Mouse (Mus musculus): ENCODE measurements around the gene Adam11. TPM values are rescaled to one million over a fixed set of nuclear protein-coding genes. Genes with fewer than 3 reads are reported as not detected.

The Adam11 gene
- polyA plus RNA-seq, 1 experiment from 2014 or later = 3.9 TPM

DNA sequence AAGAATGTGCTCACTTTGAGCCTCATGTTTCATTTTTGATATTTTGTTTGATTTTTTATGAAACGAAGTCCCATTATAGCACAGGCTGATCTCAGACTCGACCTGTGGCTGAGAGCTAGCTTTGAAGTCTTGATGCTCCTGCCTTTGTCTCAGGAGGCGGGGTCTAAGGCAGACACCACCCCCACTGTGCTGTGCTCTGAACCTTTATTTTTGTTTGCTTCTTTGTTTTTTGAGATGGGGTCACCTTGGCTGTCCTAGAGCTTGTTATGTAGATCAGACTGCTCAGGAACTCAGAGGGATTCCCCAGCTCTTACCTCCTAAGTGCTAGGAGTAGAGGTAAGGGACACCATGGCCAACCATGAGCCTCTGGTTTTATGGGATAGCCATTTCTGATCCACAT lies 59.2 kb downstream of the Adam11 start:
- H3K4me2 ChIP-seq (replicated peaks) = no peak overlapping the region
- no peak overlapping the region for H3K9ac ChIP-seq
- H3K4me1 ChIP-seq (replicated peaks) = peaks cover 11% of the 10 kb centered on the region
- no peaks in the 10 kb centered on the region for H3K9me3 ChIP-seq
- H3K4me3 ChIP-seq (replicated peaks) = no peak overlapping the region
- H3K27me3 ChIP-seq (replicated peaks) = no peaks in the 10 kb centered on the region
- H3K27ac ChIP-seq = no peak overlapping the region
- 28% methylated on average over 3 of the region's 3 CpGs for WGBS
- no peaks in the 10 kb centered on the region for H3K36me3 ChIP-seq
- ATAC-seq = no peak

DNA sequence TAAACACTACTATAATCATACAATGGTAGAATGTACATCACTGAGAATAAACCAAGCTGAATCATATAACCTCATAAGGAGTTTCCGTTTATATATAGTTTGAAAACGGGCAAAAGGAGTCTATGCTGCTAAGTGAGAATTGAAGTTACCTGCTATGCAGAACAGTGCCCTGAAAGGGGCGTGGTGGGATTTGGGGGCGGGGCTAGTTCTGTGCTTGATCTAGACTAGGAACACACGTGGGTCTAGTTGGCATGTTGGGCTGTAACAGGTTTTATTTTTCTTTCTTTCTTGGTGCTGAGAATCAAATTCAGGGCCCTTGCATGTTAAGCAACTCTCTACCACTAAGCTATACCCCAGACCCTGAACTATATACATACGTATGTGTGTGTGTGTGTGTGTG lies 60.0 kb downstream of the Adam11 start:
- Histone ChIP-seq H3K4me2 (replicated peaks) (no peak overlapping the region), H3K27me3 (replicated peaks) (no peaks in the 10 kb centered on the region), H3K9me3 (no peaks in the 10 kb centered on the region), H3K9ac (no peak overlapping the region), H3K27ac (no peak overlapping the region), H3K4me3 (replicated peaks) (no peak overlapping the region), H3K4me1 (replicated peaks) (peaks cover 8% of the 10 kb centered on the region), H3K36me3 (no peaks in the 10 kb centered on the region)
- ATAC-seq = no peak
- 46% methylated on average over 6 of the region's 6 CpGs for WGBS

DNA sequence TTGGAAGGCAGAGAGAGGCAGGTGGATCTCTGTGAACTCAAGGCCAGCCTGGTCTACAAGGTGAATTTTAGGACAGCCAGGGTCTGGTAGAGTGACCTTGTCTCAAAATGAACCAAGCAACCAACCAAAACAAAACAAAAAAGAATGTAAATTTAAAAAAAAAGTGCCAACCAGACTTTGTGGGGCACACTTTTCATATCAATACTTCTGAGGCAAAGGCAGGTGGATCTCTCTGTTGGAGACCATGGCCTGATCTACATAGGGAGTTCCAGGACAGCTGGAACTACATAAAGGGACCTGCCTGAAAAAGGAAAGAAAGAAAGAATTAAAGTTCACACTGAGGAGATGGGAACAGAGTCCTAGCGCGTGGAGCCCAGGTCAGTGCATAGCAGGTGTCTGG lies 65.2 kb downstream of the Adam11 start:
- Histone ChIP-seq H3K9me3 (no peaks in the 10 kb centered on the region), H3K9ac (no peak overlapping the region), H3K36me3 (no peaks in the 10 kb centered on the region), H3K4me2 (replicated peaks) (no peak overlapping the region), H3K4me1 (replicated peaks) (no peaks in the 10 kb centered on the region), H3K4me3 (replicated peaks) (no peak overlapping the region), H3K27me3 (replicated peaks) (no peaks in the 10 kb centered on the region), H3K27ac (no peak overlapping the region)
- no peak for ATAC-seq
- 70% methylated on average over 2 of the region's 2 CpGs for WGBS

DNA sequence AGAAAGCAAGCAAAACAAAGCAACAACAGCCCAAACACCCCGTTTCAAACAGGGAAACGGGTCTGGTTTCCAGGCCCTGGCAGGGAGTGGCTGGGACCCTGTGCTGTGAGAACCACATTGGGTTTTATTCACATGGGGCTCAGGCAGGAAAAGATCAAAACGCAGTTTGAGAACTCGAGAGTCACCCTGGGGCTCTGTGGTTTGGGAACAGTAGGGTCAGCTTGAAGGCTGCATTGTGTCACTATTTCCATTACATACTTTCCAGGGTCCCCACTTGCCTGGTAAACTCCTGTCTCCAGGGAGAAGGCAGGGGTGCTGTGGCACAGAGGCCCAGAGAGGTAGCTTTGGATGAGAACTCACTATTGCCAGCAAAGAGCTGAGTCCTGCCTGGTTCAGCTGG lies 65.9 kb downstream of the Adam11 start:
- Histone ChIP-seq H3K4me1 (replicated peaks) (no peaks in the 10 kb centered on the region), H3K27me3 (replicated peaks) (no peaks in the 10 kb centered on the region), H3K4me2 (replicated peaks) (no peak overlapping the region), H3K27ac (no peak overlapping the region), H3K9me3 (no peaks in the 10 kb centered on the region), H3K9ac (no peak overlapping the region), H3K4me3 (replicated peaks) (no peak overlapping the region), H3K36me3 (no peaks in the 10 kb centered on the region)
- ATAC-seq = no peak
- WGBS = 57% methylated on average over 4 of the region's 4 CpGs

Other genes starting within 250 kb of the Adam11 start
- 41.7 and 43.1 TPM in 2 replicates for gene Gpatch8, start 205.0 kb upstream of the Adam11 start, polyA plus RNA-seq (2015; fragmentation: Nextera tagmentation; extraction: Ambion mirVana)
- gene Gm11627, start 182.0 kb upstream of the Adam11 start, polyA plus RNA-seq (2015; fragmentation: Nextera tagmentation; extraction: Ambion mirVana) = 12.0 and 14.5 TPM in 2 replicates
- 15.6 and 15.9 TPM in 2 replicates for gene Fzd2, start 157.0 kb upstream of the Adam11 start, polyA plus RNA-seq (2015; fragmentation: Nextera tagmentation; extraction: Ambion mirVana)
- gene Meioc, start 97.7 kb upstream of the Adam11 start, polyA plus RNA-seq (2015; fragmentation: Nextera tagmentation; extraction: Ambion mirVana) = 0.30 and 0.44 TPM in 2 replicates
- gene Ccdc43, start 63.7 kb upstream of the Adam11 start, polyA plus RNA-seq (2015; fragmentation: Nextera tagmentation; extraction: Ambion mirVana) = 40.0 and 46.7 TPM in 2 replicates
- gene Gjc1, start 58.3 kb downstream of the Adam11 start, polyA plus RNA-seq (2015; fragmentation: Nextera tagmentation; extraction: Ambion mirVana) = 33.8 and 38.6 TPM in 2 replicates
- 0.55 TPM in 1 of 2 replicates, not detected in the other for gene Higd1b, start 74.4 kb downstream of the Adam11 start, polyA plus RNA-seq (2015; fragmentation: Nextera tagmentation; extraction: Ambion mirVana)
- 155 and 156 TPM in 2 replicates for gene Eftud2, start 119.5 kb downstream of the Adam11 start, polyA plus RNA-seq (2015; fragmentation: Nextera tagmentation; extraction: Ambion mirVana)
- gene Ccdc103, start 119.8 kb downstream of the Adam11 start, polyA plus RNA-seq (2015; fragmentation: Nextera tagmentation; extraction: Ambion mirVana) = 0.45 and 0.78 TPM in 2 replicates
- gene Fam187a, start 123.7 kb downstream of the Adam11 start, polyA plus RNA-seq (2015; fragmentation: Nextera tagmentation; extraction: Ambion mirVana) = not detected in 2 replicates
- gene Gfap, start 139.5 kb downstream of the Adam11 start, polyA plus RNA-seq (2015; fragmentation: Nextera tagmentation; extraction: Ambion mirVana) = 0.20 and 0.36 TPM in 2 replicates
- gene Kif18b, start 163.7 kb downstream of the Adam11 start, polyA plus RNA-seq (2015; fragmentation: Nextera tagmentation; extraction: Ambion mirVana) = 8.7 and 8.9 TPM in 2 replicates
- 4.2 and 4.4 TPM in 2 replicates for gene C1ql1, start 185.2 kb downstream of the Adam11 start, polyA plus RNA-seq (2015; fragmentation: Nextera tagmentation; extraction: Ambion mirVana)